Mouse (Mus musculus): Measurements from ENCODE around the gene Dab2ip.

- TF ChIP-seq CTCF (IDR thresholded peaks at IDR 0.05; ENCODE audit: low read depth) (no peak), EP300 (optimal IDR thresholded peaks at IDR 0.05) (no peak)
Measured at GRCm38 (mm10) chr2:35574643-35575042, 16.6 kb downstream of the Dab2ip start.
